Mouse (Mus musculus) liver, adult 2 months (tissue): ENCODE data around the gene Gata5. TPM values are rescaled to one million over a fixed set of nuclear protein-coding genes. Genes with fewer than 3 reads are reported as not detected.

Experiments
- DNase-seq: peaks from one replicate; pipeline ENCODE4 v3.0.0-alpha.2; 2011; ENCODE audit warnings: low read depth, low spot score; ENCODE audit errors: extremely low read depth
- H3K27ac ChIP-seq: fragments of 200-500 bp; replicated peaks from 2 replicates; pipeline ENCODE4 v1.5.1; 2012; ENCODE audit warnings: low read depth, mild to moderate bottlenecking, control low read depth, inconsistent platforms, low read length; ENCODE audit not compliant: insufficient read depth
- H3K27me3 ChIP-seq: fragments of 200-500 bp; 2 replicates; pipeline ENCODE4 v1.6.1; 2012; ENCODE audit warnings: mild to moderate bottlenecking, moderate library complexity, low read length, inconsistent platforms; ENCODE audit not compliant: control insufficient read depth, insufficient read depth
- H3K36me3 ChIP-seq: fragments of 200-500 bp; 2 replicates; pipeline ENCODE4 v1.6.1; 2012; ENCODE audit warnings: low read length, inconsistent platforms; ENCODE audit not compliant: control insufficient read depth, insufficient read depth
- H3K4me1 ChIP-seq: fragments of 200-500 bp; 2 replicates; pipeline ENCODE4 v1.6.1; 2011; ENCODE audit warnings: low read length; ENCODE audit not compliant: control insufficient read depth, insufficient read depth
- H3K4me3 ChIP-seq: fragments of 200-500 bp; 2 replicates; pipeline ENCODE4 v1.5.1; 2011; ENCODE audit warnings: low read depth, mild to moderate bottlenecking, control low read depth, low read length, moderate library complexity; ENCODE audit not compliant: insufficient read depth
- H3K79me2 ChIP-seq: fragments of 200-500 bp; 2 replicates; pipeline ENCODE4 v1.6.1; 2012; ENCODE audit warnings: inconsistent platforms, mild to moderate bottlenecking, low read length, moderate library complexity; ENCODE audit not compliant: control insufficient read depth, insufficient read depth
- H3K9ac ChIP-seq: fragments of 200-500 bp; 2 replicates; pipeline ENCODE4 v1.6.1; 2012; ENCODE audit warnings: low read depth, mild to moderate bottlenecking, control low read depth, inconsistent platforms, low read length
- CTCF ChIP-seq: fragments of 200-500 bp; IDR thresholded peaks from 2 replicates; pipeline ENCODE4 v1.5.1; 2011; ENCODE audit warnings: low read depth, low read length, control low read depth
- POLR2A ChIP-seq: fragments of 200-500 bp; IDR thresholded peaks from 2 replicates; pipeline ENCODE4 v1.6.1; 2011; ENCODE audit warnings: low read length, control low read depth; ENCODE audit not compliant: insufficient read depth; ENCODE audit errors: extremely low read depth
- WGBS: fragments of 180-500 bp; shearing (Covaris S2); methylation state at CpG from one replicate; pipeline ENCODE4 v1.1.7; 2018; 5-methylcytosine and 5-hydroxymethylcytosine counted together
- polyA plus RNA-seq: library from polyadenylated mRNA; depleted of rRNA; stranded (reverse); fragments of >200 nt; gene quantifications from 2 replicates; pipeline ENCODE4 v1.2.3, GENCODE M21; 2012
- total RNA-seq: library from RNA; depleted of rRNA; stranded (reverse); fragments of >200 nt; gene quantifications from 2 replicates; pipeline ENCODE4 v1.2.3, GENCODE M21; 2014

The Gata5 gene
- total and polyA plus RNA-seq, 2 experiments = 0.09 TPM

- no peak overlapping the region; the same call in 1 of the 2 replicates for H3K27ac ChIP-seq
- H3K4me3 ChIP-seq = no peak overlapping the region
- H3K27me3 ChIP-seq = no peaks in the 10 kb centered on the region
- no peak overlapping the region for H3K9ac ChIP-seq
- TF ChIP-seq CTCF (no peak), POLR2A (no peak)
- H3K4me1 ChIP-seq = no peaks in the 10 kb centered on the region
- H3K36me3 ChIP-seq = no peaks in the 10 kb centered on the region
- H3K79me2 ChIP-seq = no peaks in the 10 kb centered on the region
- WGBS = 71% methylated on average over 2 of the region's 2 CpGs
- DNase-seq = no peak
Observed at GRCm38 (mm10) chr2:180306009-180306408, 28.5 kb downstream of the Gata5 start.

GRCm38 (mm10) chr2:180305490-180305889 is 29.0 kb downstream of the Gata5 start:
- WGBS = 95% methylated on average over 3 of the region's 3 CpGs
- H3K27me3 ChIP-seq = no peaks in the 10 kb centered on the region
- no peak for DNase-seq
- no peaks in the 10 kb centered on the region for H3K79me2 ChIP-seq
- H3K4me3 ChIP-seq = no peak overlapping the region
- no peaks in the 10 kb centered on the region for H3K4me1 ChIP-seq
- H3K36me3 ChIP-seq = no peaks in the 10 kb centered on the region
- no peak overlapping the region for H3K27ac ChIP-seq
- no peak overlapping the region for H3K9ac ChIP-seq
- no peak for TF ChIP-seq POLR2A
- TF ChIP-seq CTCF = no peak

- Histone ChIP-seq H3K9ac (no peak overlapping the region), H3K27ac (no peak overlapping the region), H3K4me1 (no peaks in the 10 kb centered on the region), H3K79me2 (no peaks in the 10 kb centered on the region), H3K36me3 (no peaks in the 10 kb centered on the region), H3K27me3 (no peaks in the 10 kb centered on the region), H3K4me3 (no peak overlapping the region)
- TF ChIP-seq CTCF = peak; percentile 14; the same call in 1 of the 2 replicates
- no peak for TF ChIP-seq POLR2A
- 58% methylated on average over 4 of the region's 4 CpGs for WGBS
- no peak for DNase-seq
Observed at GRCm38 (mm10) chr2:180304554-180304953, 29.9 kb downstream of the Gata5 start.

- H3K27ac ChIP-seq = no peak overlapping the region
- H3K4me3 ChIP-seq = no peak overlapping the region
- DNase-seq = no peak
- TF ChIP-seq POLR2A (no peak), CTCF (no peak)
- 85% methylated on average over 12 of the region's 12 CpGs for WGBS
- no peaks in the 10 kb centered on the region for H3K4me1 ChIP-seq
- H3K27me3 ChIP-seq = no peaks in the 10 kb centered on the region
- no peaks in the 10 kb centered on the region for H3K36me3 ChIP-seq
- H3K79me2 ChIP-seq = no peaks in the 10 kb centered on the region
- H3K9ac ChIP-seq = no peak overlapping the region
Observed at GRCm38 (mm10) chr2:180303468-180303867, 31.0 kb downstream of the Gata5 start.

- Histone ChIP-seq H3K79me2 (no peaks in the 10 kb centered on the region), H3K4me3 (no peak overlapping the region), H3K27me3 (no peaks in the 10 kb centered on the region), H3K4me1 (no peaks in the 10 kb centered on the region), H3K36me3 (no peaks in the 10 kb centered on the region), H3K9ac (no peak overlapping the region), H3K27ac (no peak overlapping the region)
- no peak for DNase-seq
- WGBS = 87% methylated on average over 4 of the region's 4 CpGs
- TF ChIP-seq CTCF = no peak
- no peak for TF ChIP-seq POLR2A
Observed at GRCm38 (mm10) chr2:180302201-180302600, 32.3 kb downstream of the Gata5 start.

GRCm38 (mm10) chr2:180300771-180301170 is 33.7 kb downstream of the Gata5 start:
- TF ChIP-seq POLR2A (no peak), CTCF (no peak)
- Histone ChIP-seq H3K4me3 (no peak overlapping the region), H3K79me2 (no peaks in the 10 kb centered on the region), H3K4me1 (no peaks in the 10 kb centered on the region), H3K27ac (no peak overlapping the region), H3K36me3 (no peaks in the 10 kb centered on the region), H3K9ac (no peak overlapping the region), H3K27me3 (no peaks in the 10 kb centered on the region)
- DNase-seq = no peak
- WGBS = 31% methylated on average over 5 of the region's 5 CpGs
